Mouse (Mus musculus) kidney, embryonic 15.5 days (tissue): Measurements from ENCODE around the gene Trim43a. TPM values are rescaled to one million over a fixed set of nuclear protein-coding genes. Genes with fewer than 3 reads are reported as not detected.
"Not testable (repeated sequence)": the region's sequence is repeated elsewhere in the genome, so short reads cannot be mapped to it uniquely, and the experiment has no call there.

Experiments
- ATAC-seq: fragments of 200-750 bp; cut with Nextera tagmentation; replicated peaks from 2 replicates; pipeline ENCODE4 v1.8.0; 2017; ENCODE audit warnings: moderate TSS enrichment; ENCODE audit not compliant: low FRiP score
- H3K27ac ChIP-seq: fragments of 300-500 bp; sonication (generic); 2 replicates; pipeline ENCODE4 v1.5.1; 2015; ENCODE audit warnings: mild to moderate bottlenecking, inconsistent platforms
- H3K27me3 ChIP-seq: fragments of 300-500 bp; sonication (generic); 2 replicates; pipeline ENCODE4 v1.6.1; 2015; ENCODE audit warnings: inconsistent platforms
- H3K36me3 ChIP-seq: fragments of 300-500 bp; sonication (generic); 2 replicates; pipeline ENCODE4 v1.6.1; 2015; ENCODE audit warnings: inconsistent platforms
- H3K4me1 ChIP-seq: fragments of 300-500 bp; sonication (generic); 2 replicates; pipeline ENCODE4 v1.6.1; 2015; ENCODE audit warnings: inconsistent platforms
- H3K4me2 ChIP-seq: fragments of 300-500 bp; sonication (generic); 2 replicates; pipeline ENCODE4 v1.6.1; 2015; ENCODE audit warnings: moderate library complexity, mild to moderate bottlenecking, inconsistent platforms
- H3K4me3 ChIP-seq: fragments of 300-500 bp; sonication (generic); replicated peaks from 2 replicates; pipeline ENCODE4 v1.5.1; 2015; ENCODE audit warnings: mild to moderate bottlenecking, inconsistent platforms
- H3K9ac ChIP-seq: fragments of 300-500 bp; sonication (generic); 2 replicates; pipeline ENCODE4 v1.6.1; 2015; ENCODE audit warnings: mild to moderate bottlenecking, inconsistent platforms
- H3K9me3 ChIP-seq: fragments of 300-500 bp; sonication (generic); replicated peaks from 2 replicates; pipeline ENCODE4 v1.6.1; 2016; ENCODE audit warnings: inconsistent platforms
- WGBS: fragments of 180-500 bp; shearing (Covaris S2); methylation state at CpG from one replicate; pipeline ENCODE4 v1.1.7; 2015; ENCODE audit warnings: mixed read lengths; 5-methylcytosine and 5-hydroxymethylcytosine counted together
- polyA plus RNA-seq: library from polyadenylated mRNA; unstranded; fragments of >200 nt; fragmentation: Nextera tagmentation; extraction: Ambion mirVana; gene quantifications from 2 replicates; pipeline ENCODE4 v1.2.1, GENCODE M21; 2015

The Trim43a gene
- polyA plus RNA-seq = 0.08 and 0.18 TPM in 2 replicates

GRCm38 (mm10) chr9:88580591-88580990, at the start of gene Trim43a:
Gene Trim43a (plus strand): TSS chr9:88580891.
- WGBS = 79% methylated on average over 2 of the region's 2 CpGs
- not testable (repeated sequence) for H3K4me3 ChIP-seq, H3K27ac ChIP-seq, H3K4me2 ChIP-seq, H3K9ac ChIP-seq, H3K9me3 ChIP-seq, ATAC-seq, H3K27me3 ChIP-seq, H3K4me1 ChIP-seq, H3K36me3 ChIP-seq

GRCm38 (mm10) chr9:88534093-88534492, 46.6 kb upstream of the Trim43a start:
- no peak overlapping the region for H3K4me2 ChIP-seq
- no peak overlapping the region for H3K27ac ChIP-seq
- H3K4me3 ChIP-seq = no peak overlapping the region
- no peaks in the 10 kb centered on the region for H3K27me3 ChIP-seq
- 87% methylated on average over 5 of the region's 5 CpGs for WGBS
- no peak for ATAC-seq
- H3K9ac ChIP-seq = no peak overlapping the region
- no peaks in the 10 kb centered on the region for H3K9me3 ChIP-seq
- H3K4me1 ChIP-seq = no peaks in the 10 kb centered on the region
- H3K36me3 ChIP-seq = no peaks in the 10 kb centered on the region

GRCm38 (mm10) chr9:88539546-88540224, 41.0 kb upstream of the Trim43a start:
- Histone ChIP-seq H3K27me3 (no peaks in the 10 kb centered on the region), H3K4me3 (no peak overlapping the region), H3K36me3 (no peaks in the 10 kb centered on the region), H3K27ac (no peak overlapping the region), H3K4me2 (no peak overlapping the region), H3K9me3 (no peaks in the 10 kb centered on the region), H3K9ac (no peak overlapping the region), H3K4me1 (no peaks in the 10 kb centered on the region)
- WGBS = 64% methylated on average over 5 of the region's 5 CpGs
- no peak for ATAC-seq

- peak; percentile 43; the same call in 1 of the 2 replicates for ATAC-seq
- 24% methylated on average over 2 of the region's 2 CpGs for WGBS
- no peaks in the 10 kb centered on the region for H3K36me3 ChIP-seq
These were observed 37.9 kb upstream of the Trim43a start for GRCm38 (mm10) chr9:88542816-88543215.

GRCm38 (mm10) chr9:88545534-88545933, 35.2 kb upstream of the Trim43a start:
- peaks cover 21% of the 10 kb centered on the region for H3K4me1 ChIP-seq
- H3K4me3 ChIP-seq = no peak overlapping the region
- H3K9me3 ChIP-seq = no peaks in the 10 kb centered on the region
- H3K9ac ChIP-seq = no peak overlapping the region
- no peaks in the 10 kb centered on the region for H3K36me3 ChIP-seq
- WGBS = 37% methylated on average over 3 of the region's 3 CpGs
- no peak overlapping the region for H3K4me2 ChIP-seq
- ATAC-seq = no peak
- no peak overlapping the region for H3K27ac ChIP-seq
- no peaks in the 10 kb centered on the region for H3K27me3 ChIP-seq

More at GRCm38 (mm10) chr9:88542816-88543215, 37.9 kb upstream of the Trim43a start:
- no peaks in the 10 kb centered on the region for H3K9me3 ChIP-seq
- no peak overlapping the region for H3K4me3 ChIP-seq
- H3K9ac ChIP-seq = no peak overlapping the region
- H3K4me1 ChIP-seq = peaks cover 5% of the 10 kb centered on the region; the same call in 1 of the 2 replicates
- no peak overlapping the region for H3K27ac ChIP-seq
- H3K27me3 ChIP-seq = no peaks in the 10 kb centered on the region
- no peak overlapping the region for H3K4me2 ChIP-seq

GRCm38 (mm10) chr9:88546166-88546565, 34.5 kb upstream of the Trim43a start:
- Histone ChIP-seq H3K4me2 (no peak overlapping the region), H3K9me3 (no peaks in the 10 kb centered on the region), H3K27me3 (no peaks in the 10 kb centered on the region), H3K4me1 (peaks cover 21% of the 10 kb centered on the region), H3K4me3 (no peak overlapping the region), H3K27ac (no peak overlapping the region), H3K36me3 (no peaks in the 10 kb centered on the region), H3K9ac (no peak overlapping the region)
- WGBS = 6% methylated on average over 2 of the region's 2 CpGs
- ATAC-seq = no peak

GRCm38 (mm10) chr9:88546657-88547056, 34.0 kb upstream of the Trim43a start:
- Histone ChIP-seq H3K4me2 (no peak overlapping the region), H3K36me3 (no peaks in the 10 kb centered on the region), H3K9me3 (no peaks in the 10 kb centered on the region), H3K27me3 (no peaks in the 10 kb centered on the region), H3K4me3 (no peak overlapping the region), H3K9ac (no peak overlapping the region), H3K4me1 (peaks cover 21% of the 10 kb centered on the region), H3K27ac (no peak overlapping the region)
- ATAC-seq = no peak
- 62% methylated on average over 8 of the region's 8 CpGs for WGBS

- Histone ChIP-seq H3K9ac (0 out of 2 replicates have a peak overlapping the region, but pooled peaks have one; percentile 71), H3K4me3 (peak overlapping the region; percentile 89), H3K4me1 (peaks cover 21% of the 10 kb centered on the region), H3K27me3 (no peaks in the 10 kb centered on the region), H3K36me3 (no peaks in the 10 kb centered on the region), H3K9me3 (no peaks in the 10 kb centered on the region), H3K27ac (peak overlapping the region; percentile 64), H3K4me2 (peak overlapping the region; percentile 72)
- ATAC-seq = peak; percentile 61; the same call in 1 of the 2 replicates
- WGBS = 25% methylated on average over 7 of the region's 7 CpGs
These were observed 33.4 kb upstream of the Trim43a start for GRCm38 (mm10) chr9:88547270-88547669.

GRCm38 (mm10) chr9:88547851-88548613, 32.7 kb upstream of the Trim43a start, which contains the start of gene Zfp949:
Gene Zfp949 (plus strand): TSS chr9:88548020.
- Histone ChIP-seq H3K9ac (peak within 1 kb of the TSS; percentile 71), H3K27me3 (no peaks in the 10 kb centered on the region), H3K27ac (peak within 1 kb of the TSS; percentile 85), H3K9me3 (no peaks in the 10 kb centered on the region), H3K36me3 (peaks cover 2% of the 10 kb centered on the region; the same call in 1 of the 2 replicates), H3K4me1 (peaks cover 21% of the 10 kb centered on the region), H3K4me2 (peak within 1 kb of the TSS; percentile 72), H3K4me3 (peak within 1 kb of the TSS; percentile 89)
- ATAC-seq = peak; percentile 95
- WGBS = under 1% methylated on average over 30 of the region's 30 CpGs

GRCm38 (mm10) chr9:88548614-88548945, 32.1 kb upstream of the Trim43a start:
- H3K9ac ChIP-seq = peak overlapping the region; percentile 71
- no peaks in the 10 kb centered on the region for H3K9me3 ChIP-seq
- H3K36me3 ChIP-seq = peaks cover 6% of the 10 kb centered on the region
- 0 out of 2 replicates have a peak, but pooled peaks have one; percentile 6 for ATAC-seq
- peak overlapping the region; percentile 89 for H3K4me3 ChIP-seq
- peak overlapping the region; percentile 85 for H3K27ac ChIP-seq
- H3K4me1 ChIP-seq = peaks cover 21% of the 10 kb centered on the region
- WGBS = 2% methylated on average over 8 of the region's 8 CpGs
- H3K27me3 ChIP-seq = no peaks in the 10 kb centered on the region
- peak overlapping the region; percentile 72 for H3K4me2 ChIP-seq

- no peak overlapping the region for H3K9ac ChIP-seq
- H3K27ac ChIP-seq = no peak overlapping the region
- H3K27me3 ChIP-seq = no peaks in the 10 kb centered on the region
- over 99% methylated on average over 14 of the region's 14 CpGs for WGBS
- ATAC-seq = no peak
- H3K4me2 ChIP-seq = no peak overlapping the region
- H3K9me3 ChIP-seq = no peaks in the 10 kb centered on the region
- peaks cover 16% of the 10 kb centered on the region for H3K4me1 ChIP-seq
- no peak overlapping the region for H3K4me3 ChIP-seq
- peaks cover 34% of the 10 kb centered on the region for H3K36me3 ChIP-seq
These were observed 27.6 kb upstream of the Trim43a start for GRCm38 (mm10) chr9:88553071-88553470.

GRCm38 (mm10) chr9:88558146-88558545, 22.5 kb upstream of the Trim43a start:
- H3K4me1 ChIP-seq = no peaks in the 10 kb centered on the region
- ATAC-seq = no peak
- no peak overlapping the region for H3K4me3 ChIP-seq
- H3K27ac ChIP-seq = no peak overlapping the region
- H3K36me3 ChIP-seq = peaks cover 71% of the 10 kb centered on the region
- no peak overlapping the region for H3K4me2 ChIP-seq
- H3K9me3 ChIP-seq = 0 out of 2 replicates have a peak, but pooled peaks cover 4% of the 10 kb centered on the region
- 92% methylated on average over 4 of the region's 4 CpGs for WGBS
- no peak overlapping the region for H3K9ac ChIP-seq
- no peaks in the 10 kb centered on the region for H3K27me3 ChIP-seq
